Mouse (Mus musculus): ENCODE measurements at regions not wholly inside any gene's neighbourhood (a gene's known extent, or its start where the extent isn't known, plus 50 kb on each side); places are given as distances from the start of the nearest gene placed in this dataset.
"Not testable (repeated sequence)": the region's sequence is repeated elsewhere in the genome, so short reads cannot be mapped to it uniquely, and the experiment has no call there.

DNA sequence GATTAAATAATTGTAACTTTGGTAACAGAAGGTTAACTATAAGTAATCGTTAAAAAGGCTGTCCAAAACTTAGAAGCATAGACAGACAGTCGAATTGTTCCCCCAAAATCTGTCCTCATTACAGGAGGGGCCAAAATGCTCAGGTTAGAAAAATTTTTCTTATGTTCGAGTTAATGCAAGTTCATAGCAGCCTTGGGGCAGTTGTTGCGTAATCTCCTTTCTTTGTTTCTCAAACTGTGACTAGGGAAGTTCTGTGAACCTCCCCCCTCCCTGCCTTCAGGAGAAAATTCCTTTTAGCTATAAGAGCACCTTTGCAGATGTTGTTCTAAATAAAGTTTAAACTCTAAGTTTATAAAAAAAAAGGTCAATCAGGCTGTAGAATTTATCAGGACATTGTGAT, 198.9 kb upstream of the Cntn5 start:
- TF ChIP-seq CTCF (IDR thresholded peaks at IDR 0.05; ENCODE audit: extremely low read depth, insufficient read depth, insufficient read length, insufficient replicate concordance) = no peak
- TF ChIP-seq POLR2A (IDR thresholded peaks at IDR 0.05; ENCODE audit: low read depth, low read length) = no peak
- Histone ChIP-seq H3K36me3 (ENCODE audit: control insufficient read depth, insufficient read depth, low read length) (no peaks in the 10 kb centered on the region), H3K27ac (ENCODE audit: insufficient read depth, low read length) (no peak overlapping the region), H3K4me3 (ENCODE audit: extremely low read depth, insufficient read depth, insufficient read length) (no peak overlapping the region), H3K4me1 (ENCODE audit: control insufficient read depth, insufficient read depth, insufficient read length) (no peaks in the 10 kb centered on the region), H3K27me3 (ENCODE audit: control insufficient read depth, insufficient read depth, low read length) (no peaks in the 10 kb centered on the region)
- DNase-seq (ENCODE audit: low read depth in 1 of 2, low spot score in 2 of 2) = no peak
- WGBS = 77% methylated on average over 4 of the region's 4 CpGs

DNA sequence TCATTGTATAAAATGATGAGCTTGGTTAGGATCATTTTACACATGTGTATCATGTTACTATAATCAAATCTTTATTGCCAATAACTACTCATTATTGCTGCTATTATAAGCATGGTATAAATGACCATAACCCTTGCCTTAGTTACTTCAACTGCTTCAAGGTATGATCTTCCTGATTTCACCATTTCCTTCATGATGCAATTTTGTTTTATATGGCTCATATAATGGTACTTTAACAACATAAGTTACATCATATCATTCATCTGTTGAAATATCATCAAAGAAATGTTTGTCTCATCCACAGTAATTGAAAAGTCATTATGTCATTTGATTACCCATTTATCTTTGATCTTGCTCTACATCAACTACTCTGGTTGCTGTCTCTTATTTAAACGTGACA, 188.3 kb upstream of the Cntn5 start:
- WGBS = 88% methylated on average over 1 of the region's 1 CpGs
- no peaks in the 10 kb centered on the region for H3K36me3 ChIP-seq (ENCODE audit: control insufficient read depth, insufficient read depth, low read length)
- H3K4me3 ChIP-seq (ENCODE audit: extremely low read depth, insufficient read depth, insufficient read length) = no peak overlapping the region
- H3K27me3 ChIP-seq (ENCODE audit: control insufficient read depth, insufficient read depth, low read length) = no peaks in the 10 kb centered on the region
- H3K27ac ChIP-seq (ENCODE audit: insufficient read depth, low read length) = no peak overlapping the region
- H3K4me1 ChIP-seq (ENCODE audit: control insufficient read depth, insufficient read depth, insufficient read length) = no peaks in the 10 kb centered on the region
- TF ChIP-seq CTCF (IDR thresholded peaks at IDR 0.05; ENCODE audit: extremely low read depth, insufficient read depth, insufficient read length, insufficient replicate concordance) (no peak), POLR2A (IDR thresholded peaks at IDR 0.05; ENCODE audit: low read depth, low read length) (no peak)
- DNase-seq (ENCODE audit: low read depth in 1 of 2, low spot score in 2 of 2) = no peak

DNA sequence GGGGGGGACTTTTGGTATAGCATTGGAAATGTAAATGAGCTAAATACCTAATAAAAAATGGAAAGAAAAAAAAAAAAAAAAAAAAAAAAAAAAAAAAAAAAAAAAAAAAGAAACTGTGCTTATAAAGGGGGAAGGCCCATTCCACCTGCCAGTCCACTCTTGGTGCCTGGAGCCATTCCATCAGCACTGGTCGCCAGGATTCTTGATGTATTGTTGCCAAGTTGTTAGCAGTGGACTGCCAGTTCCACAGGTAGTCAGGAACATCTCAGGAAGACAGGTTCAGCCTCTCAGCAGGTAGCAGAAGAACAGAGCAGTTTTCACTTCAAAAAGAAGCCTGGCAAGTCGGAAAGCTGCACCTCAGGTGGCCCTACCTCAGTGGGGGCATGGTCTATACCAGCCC, 162.6 kb upstream of the Cntn5 start:
- not testable (repeated sequence) for H3K4me1 ChIP-seq (ENCODE audit: control insufficient read depth, insufficient read depth, insufficient read length); H3K27ac ChIP-seq (ENCODE audit: insufficient read depth, low read length); DNase-seq (ENCODE audit: low read depth in 1 of 2, low spot score in 2 of 2); H3K36me3 ChIP-seq (ENCODE audit: control insufficient read depth, insufficient read depth, low read length); H3K4me3 ChIP-seq (ENCODE audit: extremely low read depth, insufficient read depth, insufficient read length); H3K27me3 ChIP-seq (ENCODE audit: control insufficient read depth, insufficient read depth, low read length)
- 46% methylated on average over 2 of the region's 2 CpGs for WGBS

- no peak for DNase-seq (ENCODE audit: low read depth in 1 of 2, low spot score in 2 of 2)
- TF ChIP-seq CTCF (IDR thresholded peaks at IDR 0.05; ENCODE audit: extremely low read depth, insufficient read depth, insufficient read length, insufficient replicate concordance) (no peak), POLR2A (IDR thresholded peaks at IDR 0.05; ENCODE audit: low read depth, low read length) (no peak)
- Histone ChIP-seq H3K27ac (ENCODE audit: insufficient read depth, low read length) (no peak overlapping the region), H3K27me3 (ENCODE audit: control insufficient read depth, insufficient read depth, low read length) (no peaks in the 10 kb centered on the region), H3K36me3 (ENCODE audit: control insufficient read depth, insufficient read depth, low read length) (no peaks in the 10 kb centered on the region), H3K4me3 (ENCODE audit: extremely low read depth, insufficient read depth, insufficient read length) (no peak overlapping the region), H3K4me1 (ENCODE audit: control insufficient read depth, insufficient read depth, insufficient read length) (no peaks in the 10 kb centered on the region)
- 81% methylated on average over 1 of the region's 1 CpGs for WGBS
These were observed 158.3 kb upstream of the Cntn5 start for GRCm38 (mm10) chr9:11062856-11063255.
